Mouse (Mus musculus) E14TG2a.4 (cell line): ENCODE results near the gene Cdhr1.

ENCODE experiments used
- CTCF ChIP-seq: conservative IDR thresholded peaks from 2 replicates; pipeline ENCODE4 v1.5.1; 2014; ENCODE audit warnings: low read length
- NANOG ChIP-seq: IDR thresholded peaks from 2 replicates; pipeline ENCODE4 v1.6.1; 2014; ENCODE audit warnings: borderline replicate concordance, low read length, mixed read lengths
- POU5F1 ChIP-seq: IDR thresholded peaks from 2 replicates; pipeline ENCODE4 v1.6.1; 2014; ENCODE audit warnings: low read length, borderline replicate concordance

DNA sequence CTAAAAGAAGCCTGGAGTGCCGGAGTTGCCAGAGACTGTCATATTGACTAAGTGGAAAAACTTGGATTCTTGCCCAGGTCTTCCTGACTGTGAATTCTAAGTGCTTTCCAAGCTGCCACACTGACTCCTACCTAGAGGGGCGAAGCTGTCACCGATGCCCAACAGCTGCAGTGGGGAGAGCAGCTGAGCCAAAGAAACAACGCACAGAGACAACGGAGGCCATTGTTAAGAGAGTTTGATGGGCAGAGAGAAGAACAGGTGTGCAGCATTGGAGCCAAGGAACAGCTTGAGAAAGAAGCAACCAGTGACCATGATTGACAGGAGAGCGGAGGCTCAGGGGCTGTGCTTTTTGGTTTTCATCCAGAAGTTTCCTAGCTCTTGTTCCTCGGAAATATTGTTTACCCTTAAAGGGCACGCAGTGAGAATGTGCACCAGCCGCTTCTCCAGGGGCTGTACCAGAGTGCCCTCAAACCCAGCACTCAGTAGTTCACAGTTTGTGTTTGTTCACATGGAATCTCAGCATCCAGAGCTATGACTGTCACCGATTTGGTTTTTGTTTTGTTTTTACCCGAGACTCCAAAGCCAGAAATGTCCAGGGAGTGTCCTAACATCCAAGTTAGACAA is 65.6 kb downstream of the Cdhr1 start:
- TF ChIP-seq CTCF (no peak), NANOG (no peak), POU5F1 (no peak)
